Mouse (Mus musculus): ENCODE data around the gene Gstp1. TPM values are rescaled to one million over a fixed set of nuclear protein-coding genes. Genes with fewer than 3 reads are reported as not detected.
A peak's percentile ranks its signal among the peaks of the same experiment; 100 is the strongest.

The Gstp1 gene
- polyA plus RNA-seq, 1 experiment from 2014 or later, result 810 TPM

GRCm38 (mm10) chr19:4017921-4018587, 19.7 kb downstream of the Gstp1 start:
- no peak overlapping the region for H3K27ac ChIP-seq (ENCODE audit: low read depth)
- H3K4me3 ChIP-seq (ENCODE audit: low read depth, low read length), result no peak overlapping the region
- peaks cover 4% of the 10 kb centered on the region; the same call in 1 of the 2 replicates for H3K4me1 ChIP-seq (replicated peaks; ENCODE audit: control insufficient read depth, insufficient read depth, low read length)
- ATAC-seq (replicated peaks; ENCODE audit: low FRiP score, low TSS enrichment, low read depth) (no peak), DNase-seq (ENCODE audit: low spot score) (no peak)
- H3K9ac ChIP-seq (ENCODE audit: low read length), result no peak overlapping the region
- no peaks in the 10 kb centered on the region for H3K36me3 ChIP-seq (ENCODE audit: control insufficient read depth, insufficient read depth, low read length)
- WGBS, result 67% methylated on average over 10 of the region's 10 CpGs
- H3K27me3 ChIP-seq (replicated peaks; ENCODE audit: control insufficient read depth, insufficient read depth, low read length), result no peaks in the 10 kb centered on the region
- no peaks in the 10 kb centered on the region for H3K9me3 ChIP-seq (ENCODE audit: control insufficient read depth, low read length)
- H3K4me2 ChIP-seq (ENCODE audit: low read length), result no peak overlapping the region

GRCm38 (mm10) chr19:4015635-4016034, 22.1 kb downstream of the Gstp1 start:
- peaks cover 14% of the 10 kb centered on the region for H3K4me1 ChIP-seq (replicated peaks; ENCODE audit: control insufficient read depth, insufficient read depth, low read length)
- ATAC-seq (replicated peaks; ENCODE audit: low FRiP score, low TSS enrichment, low read depth), result no peak
- H3K4me3 ChIP-seq (ENCODE audit: low read depth, low read length), result no peak overlapping the region
- H3K4me2 ChIP-seq (ENCODE audit: low read length), result no peak overlapping the region
- H3K9me3 ChIP-seq (ENCODE audit: control insufficient read depth, low read length), result no peaks in the 10 kb centered on the region
- no peaks in the 10 kb centered on the region for H3K27me3 ChIP-seq (replicated peaks; ENCODE audit: control insufficient read depth, insufficient read depth, low read length)
- no peak overlapping the region for H3K9ac ChIP-seq (ENCODE audit: low read length)
- DNase-seq (ENCODE audit: low spot score), result no peak
- no peaks in the 10 kb centered on the region; the same call in 1 of the 2 replicates for H3K36me3 ChIP-seq (ENCODE audit: control insufficient read depth, insufficient read depth, low read length)
- WGBS, result 63% methylated on average over 5 of the region's 5 CpGs
- no peak overlapping the region for H3K27ac ChIP-seq (ENCODE audit: low read depth)

- Histone ChIP-seq H3K4me3 (ENCODE audit: low read depth, low read length) (no peak overlapping the region), H3K27me3 (replicated peaks; ENCODE audit: control insufficient read depth, insufficient read depth, low read length) (no peaks in the 10 kb centered on the region), H3K4me1 (replicated peaks; ENCODE audit: control insufficient read depth, insufficient read depth, low read length) (peaks cover 14% of the 10 kb centered on the region), H3K27ac (ENCODE audit: low read depth) (no peak overlapping the region), H3K9ac (ENCODE audit: low read length) (no peak overlapping the region), H3K4me2 (ENCODE audit: low read length) (no peak overlapping the region), H3K9me3 (ENCODE audit: control insufficient read depth, low read length) (no peaks in the 10 kb centered on the region), H3K36me3 (ENCODE audit: control insufficient read depth, insufficient read depth, low read length) (peaks cover 7% of the 10 kb centered on the region)
- ATAC-seq (replicated peaks; ENCODE audit: low FRiP score, low TSS enrichment, low read depth), result no peak
- DNase-seq (ENCODE audit: low spot score), result no peak
Observed at GRCm38 (mm10) chr19:4014802-4015201, 23.0 kb downstream of the Gstp1 start.

GRCm38 (mm10) chr19:4013066-4013465, 24.7 kb downstream of the Gstp1 start:
- H3K4me3 ChIP-seq (ENCODE audit: low read depth, low read length), result peak overlapping the region; percentile 69
- WGBS, result 15% methylated on average over 9 of the region's 9 CpGs
- H3K27ac ChIP-seq (ENCODE audit: low read depth), result peak overlapping the region; percentile 59; the same call in 1 of the 2 replicates

GRCm38 (mm10) chr19:4012432-4013022, 25.3 kb downstream of the Gstp1 start, which contains the start of gene Ndufv1:
Gene Ndufv1, minus strand, starts transcription at chr19:4012806.
- under 1% methylated on average over 45 of the region's 45 CpGs for WGBS
- H3K9me3 ChIP-seq (ENCODE audit: control insufficient read depth, low read length), result no peaks in the 10 kb centered on the region
- peak within 1 kb of the TSS; percentile 61 for H3K4me2 ChIP-seq (ENCODE audit: low read length)
- peak within 1 kb of the TSS; percentile 59; the same call in 1 of the 2 replicates for H3K27ac ChIP-seq (ENCODE audit: low read depth)
- no peaks in the 10 kb centered on the region for H3K27me3 ChIP-seq (replicated peaks; ENCODE audit: control insufficient read depth, insufficient read depth, low read length)
- H3K36me3 ChIP-seq (ENCODE audit: control insufficient read depth, insufficient read depth, low read length), result peaks cover 29% of the 10 kb centered on the region
- H3K9ac ChIP-seq (ENCODE audit: low read length), result peak within 1 kb of the TSS; percentile 61
- DNase-seq (ENCODE audit: low spot score) (peak; percentile 96), ATAC-seq (replicated peaks; ENCODE audit: low FRiP score, low TSS enrichment, low read depth) (peak; percentile 99)
- H3K4me3 ChIP-seq (ENCODE audit: low read depth, low read length), result peak within 1 kb of the TSS; percentile 69
- peaks cover 9% of the 10 kb centered on the region; the same call in 1 of the 2 replicates for H3K4me1 ChIP-seq (replicated peaks; ENCODE audit: control insufficient read depth, insufficient read depth, low read length)

More at GRCm38 (mm10) chr19:4013066-4013465, 24.7 kb downstream of the Gstp1 start:
- Histone ChIP-seq H3K9me3 (ENCODE audit: control insufficient read depth, low read length) (no peaks in the 10 kb centered on the region), H3K4me2 (ENCODE audit: low read length) (peak overlapping the region; percentile 56), H3K9ac (ENCODE audit: low read length) (peak overlapping the region; percentile 29; the same call in 1 of the 2 replicates), H3K4me1 (replicated peaks; ENCODE audit: control insufficient read depth, insufficient read depth, low read length) (peaks cover 9% of the 10 kb centered on the region; the same call in 1 of the 2 replicates), H3K36me3 (ENCODE audit: control insufficient read depth, insufficient read depth, low read length) (peaks cover 24% of the 10 kb centered on the region), H3K27me3 (replicated peaks; ENCODE audit: control insufficient read depth, insufficient read depth, low read length) (no peaks in the 10 kb centered on the region)
- ATAC-seq (replicated peaks; ENCODE audit: low FRiP score, low TSS enrichment, low read depth) (no peak; the same call in 1 of the 2 replicates), DNase-seq (ENCODE audit: low spot score) (no peak)

GRCm38 (mm10) chr19:4011086-4011485, 26.7 kb downstream of the Gstp1 start:
- Histone ChIP-seq H3K9ac (ENCODE audit: low read length) (no peak overlapping the region), H3K4me2 (ENCODE audit: low read length) (no peak overlapping the region), H3K27me3 (replicated peaks; ENCODE audit: control insufficient read depth, insufficient read depth, low read length) (no peaks in the 10 kb centered on the region), H3K36me3 (ENCODE audit: control insufficient read depth, insufficient read depth, low read length) (peaks cover 44% of the 10 kb centered on the region), H3K9me3 (ENCODE audit: control insufficient read depth, low read length) (no peaks in the 10 kb centered on the region), H3K4me3 (ENCODE audit: low read depth, low read length) (no peak overlapping the region), H3K27ac (ENCODE audit: low read depth) (no peak overlapping the region), H3K4me1 (replicated peaks; ENCODE audit: control insufficient read depth, insufficient read depth, low read length) (peaks cover 9% of the 10 kb centered on the region; the same call in 1 of the 2 replicates)
- DNase-seq (ENCODE audit: low spot score) (no peak), ATAC-seq (replicated peaks; ENCODE audit: low FRiP score, low TSS enrichment, low read depth) (no peak)
- WGBS, result 90% methylated on average over 5 of the region's 5 CpGs

- Histone ChIP-seq H3K4me1 (replicated peaks; ENCODE audit: control insufficient read depth, insufficient read depth, low read length) (peaks cover 8% of the 10 kb centered on the region), H3K4me2 (ENCODE audit: low read length) (no peak overlapping the region), H3K36me3 (ENCODE audit: control insufficient read depth, insufficient read depth, low read length) (peaks cover 53% of the 10 kb centered on the region), H3K27me3 (replicated peaks; ENCODE audit: control insufficient read depth, insufficient read depth, low read length) (no peaks in the 10 kb centered on the region), H3K9ac (ENCODE audit: low read length) (no peak overlapping the region), H3K9me3 (ENCODE audit: control insufficient read depth, low read length) (no peaks in the 10 kb centered on the region), H3K4me3 (ENCODE audit: low read depth, low read length) (no peak overlapping the region), H3K27ac (ENCODE audit: low read depth) (no peak overlapping the region)
- 93% methylated on average over 8 of the region's 8 CpGs for WGBS
- no peak for ATAC-seq (replicated peaks; ENCODE audit: low FRiP score, low TSS enrichment, low read depth)
- DNase-seq (ENCODE audit: low spot score), result no peak
Observed at GRCm38 (mm10) chr19:4005971-4006370, 31.8 kb downstream of the Gstp1 start.

GRCm38 (mm10) chr19:4005091-4005490, 32.7 kb downstream of the Gstp1 start:
- Histone ChIP-seq H3K4me2 (ENCODE audit: low read length) (no peak overlapping the region), H3K4me3 (ENCODE audit: low read depth, low read length) (no peak overlapping the region), H3K9ac (ENCODE audit: low read length) (no peak overlapping the region), H3K9me3 (ENCODE audit: control insufficient read depth, low read length) (no peaks in the 10 kb centered on the region), H3K27me3 (replicated peaks; ENCODE audit: control insufficient read depth, insufficient read depth, low read length) (no peaks in the 10 kb centered on the region), H3K36me3 (ENCODE audit: control insufficient read depth, insufficient read depth, low read length) (peaks cover 49% of the 10 kb centered on the region), H3K4me1 (replicated peaks; ENCODE audit: control insufficient read depth, insufficient read depth, low read length) (peaks cover 10% of the 10 kb centered on the region), H3K27ac (ENCODE audit: low read depth) (no peak overlapping the region)
- 88% methylated on average over 9 of the region's 9 CpGs for whole genome bisulfite sequencing
- DNase-seq (ENCODE audit: low spot score) (no peak), ATAC-seq (replicated peaks; ENCODE audit: low FRiP score, low TSS enrichment, low read depth) (no peak)
